Mouse (Mus musculus) forebrain, embryonic 16.5 days (tissue): ENCODE measurements around the gene Pitx1. TPM values are rescaled to one million over a fixed set of nuclear protein-coding genes. Genes with fewer than 3 reads are reported as not detected.

Experiments used
- ATAC-seq: fragments of 200-750 bp; cut with Nextera tagmentation; 2 replicates; pipeline ENCODE4 v1.8.0; 2017; ENCODE audit warnings: mild to moderate bottlenecking, moderate library complexity
- H3K27ac ChIP-seq: fragments of 300-500 bp; sonication (generic); 2 replicates; pipeline ENCODE4 v1.5.1; 2014; ENCODE audit warnings: low read length, control low read depth
- H3K27me3 ChIP-seq: fragments of 300-500 bp; sonication (generic); replicated peaks from 2 replicates; pipeline ENCODE4 v1.6.1; 2014; ENCODE audit warnings: low read length; ENCODE audit not compliant: control insufficient read depth, insufficient read depth
- H3K36me3 ChIP-seq: fragments of 300-500 bp; sonication (generic); 2 replicates; pipeline ENCODE4 v1.6.1; 2014; ENCODE audit not compliant: control insufficient read depth, insufficient read depth
- H3K4me1 ChIP-seq: fragments of 300-500 bp; sonication (generic); replicated peaks from 2 replicates; pipeline ENCODE4 v1.6.1; 2014; ENCODE audit warnings: low read length; ENCODE audit not compliant: control insufficient read depth, insufficient read depth
- H3K4me2 ChIP-seq: fragments of 300-500 bp; sonication (generic); 2 replicates; pipeline ENCODE4 v1.6.1; 2014; ENCODE audit warnings: mild to moderate bottlenecking, low read length, control low read depth
- H3K4me3 ChIP-seq: fragments of 300-500 bp; sonication (generic); replicated peaks from 2 replicates; pipeline ENCODE4 v1.5.1; 2014; ENCODE audit warnings: mild to moderate bottlenecking, low read length, control low read depth
- H3K9ac ChIP-seq: fragments of 300-500 bp; sonication (generic); replicated peaks from 2 replicates; pipeline ENCODE4 v1.6.1; 2014; ENCODE audit warnings: low read depth, low read length, control low read depth
- H3K9me3 ChIP-seq: fragments of 300-500 bp; sonication (generic); 2 replicates; pipeline ENCODE4 v1.6.1; 2016; ENCODE audit warnings: low read length; ENCODE audit not compliant: control insufficient read depth
- WGBS: fragments of 180-500 bp; shearing (Covaris S2); extraction: QIAGEN DNeasy Blood & Tissue Kit; methylation state at CpG from one replicate; pipeline ENCODE4 v1.1.7; 2014; 5-methylcytosine and 5-hydroxymethylcytosine counted together
- polyA plus RNA-seq: library from polyadenylated mRNA; unstranded; fragments of >200 nt; fragmentation: Nextera tagmentation; extraction: Ambion mirVana; gene quantifications from 2 replicates; pipeline ENCODE4 v1.2.1, GENCODE M21; 2015

The Pitx1 gene
- polyA plus RNA-seq, 1 experiment from 2014 or later: not detected

GRCm38 (mm10) chr13:55826796-55827678, 9.0 kb downstream of the Pitx1 start:
- no peaks in the 10 kb centered on the region for H3K36me3 ChIP-seq

DNA sequence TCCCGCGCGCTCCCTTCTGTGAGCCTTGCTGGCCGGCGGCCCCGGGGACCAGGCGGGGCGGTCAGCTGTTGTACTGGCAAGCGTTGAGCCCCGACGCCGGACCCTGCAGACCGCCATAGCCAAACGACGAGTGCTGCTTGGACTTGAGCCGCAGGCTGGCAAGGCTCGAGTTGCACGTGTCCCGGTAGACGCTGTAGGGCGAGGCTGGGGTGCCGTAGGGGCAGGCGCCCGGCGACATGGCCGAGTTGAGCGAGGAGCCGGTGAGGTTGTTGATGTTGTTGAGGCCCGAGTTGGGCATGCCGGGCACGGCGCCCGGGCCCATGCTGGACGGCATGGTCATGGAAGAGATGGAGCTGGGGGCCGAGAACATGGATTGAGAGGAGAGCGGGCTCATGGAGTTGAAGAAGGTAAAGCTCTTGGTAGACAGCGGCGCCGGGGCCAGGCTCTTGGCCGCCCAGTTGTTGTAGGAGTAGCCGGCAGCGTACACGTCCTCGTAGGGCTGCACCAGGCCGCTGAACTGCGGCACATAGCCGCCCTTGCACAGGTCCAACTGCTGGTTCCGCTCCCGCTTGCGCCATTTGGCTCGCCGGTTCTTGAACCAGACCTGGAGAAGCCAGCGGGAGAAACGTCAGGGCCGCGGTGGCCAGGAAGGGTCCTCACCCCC, 9.9 kb downstream of the Pitx1 start:
- H3K9ac ChIP-seq: no peak overlapping the region
- no peak overlapping the region for H3K4me3 ChIP-seq
- H3K27ac ChIP-seq: no peak overlapping the region
- H3K4me2 ChIP-seq: no peak overlapping the region
- H3K4me1 ChIP-seq: peaks cover 15% of the 10 kb centered on the region
- H3K9me3 ChIP-seq: no peaks in the 10 kb centered on the region
- 0 out of 2 replicates have a peak, but pooled peaks have one; percentile 42 for ATAC-seq
- no peaks in the 10 kb centered on the region for H3K36me3 ChIP-seq
- H3K27me3 ChIP-seq: peaks cover 67% of the 10 kb centered on the region
- whole genome bisulfite sequencing: under 1% methylated on average over 56 of the region's 56 CpGs

More at GRCm38 (mm10) chr13:55826796-55827678, 9.0 kb downstream of the Pitx1 start:
- ATAC-seq: no peak
- 3% methylated on average over 13 of the region's 13 CpGs for WGBS
- Histone ChIP-seq H3K27ac (no peak overlapping the region), H3K9ac (no peak overlapping the region), H3K9me3 (no peaks in the 10 kb centered on the region), H3K4me1 (peaks cover 18% of the 10 kb centered on the region), H3K4me2 (no peak overlapping the region), H3K4me3 (no peak overlapping the region), H3K27me3 (peaks cover 67% of the 10 kb centered on the region)

DNA sequence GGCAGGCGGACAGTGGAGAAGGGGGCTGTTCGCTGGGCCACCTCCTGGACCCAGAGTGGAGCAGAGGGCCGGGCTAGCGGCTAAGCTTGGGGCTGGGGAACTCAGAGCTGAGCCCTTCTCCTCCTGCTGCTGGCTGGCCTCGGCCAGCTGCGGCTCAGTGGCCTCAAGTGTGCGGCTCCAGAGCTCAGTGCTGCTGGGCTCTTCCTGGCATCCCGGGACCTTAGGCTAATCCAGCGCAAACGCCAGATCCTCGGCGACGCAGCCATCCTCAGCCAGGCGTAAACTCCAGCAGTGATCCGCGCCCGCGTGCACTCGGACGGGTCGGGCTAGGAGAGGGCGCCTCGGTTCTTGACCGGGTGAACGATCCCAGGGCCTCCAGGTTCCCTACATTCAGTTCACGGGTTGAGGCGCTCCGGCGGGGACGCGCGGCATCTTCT, 10.7 kb downstream of the Pitx1 start:
- H3K4me3 ChIP-seq: no peak overlapping the region
- under 1% methylated on average over 32 of the region's 32 CpGs for WGBS
- no peak for ATAC-seq

GRCm38 (mm10) chr13:55824151-55824945, 11.6 kb downstream of the Pitx1 start:
- Histone ChIP-seq H3K27ac (no peak overlapping the region), H3K4me3 (no peak overlapping the region), H3K36me3 (no peaks in the 10 kb centered on the region), H3K4me2 (no peak overlapping the region), H3K9me3 (no peaks in the 10 kb centered on the region), H3K27me3 (peaks cover 58% of the 10 kb centered on the region), H3K4me1 (peaks cover 6% of the 10 kb centered on the region; the same call in 1 of the 2 replicates), H3K9ac (no peak overlapping the region)
- ATAC-seq: no peak
- WGBS: 6% methylated on average over 10 of the region's 10 CpGs

More for the DNA sequence above, 10.7 kb downstream of the Pitx1 start:
- Histone ChIP-seq H3K27ac (no peak overlapping the region), H3K36me3 (no peaks in the 10 kb centered on the region), H3K4me1 (peaks cover 6% of the 10 kb centered on the region), H3K4me2 (no peak overlapping the region), H3K27me3 (peaks cover 62% of the 10 kb centered on the region), H3K9ac (no peak overlapping the region), H3K9me3 (no peaks in the 10 kb centered on the region)

DNA sequence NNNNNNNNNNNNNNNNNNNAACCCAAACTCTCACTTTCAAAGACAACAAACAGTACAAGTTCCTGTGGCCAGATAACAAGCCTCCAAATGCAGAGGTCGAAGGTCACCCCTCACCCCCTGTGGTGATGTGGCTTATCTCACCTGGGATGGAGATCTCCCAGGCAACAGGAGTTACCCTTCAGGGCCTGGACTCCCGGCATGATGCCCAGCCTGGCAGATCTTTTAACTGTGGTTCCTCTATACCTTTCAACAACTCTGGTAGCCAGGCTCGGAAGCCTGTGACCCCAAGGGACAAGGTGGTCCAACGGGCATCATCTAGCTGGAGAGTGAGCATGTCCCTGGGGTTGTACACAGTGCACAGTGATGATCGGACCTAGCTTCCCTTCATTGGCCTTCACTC, 13.5 kb downstream of the Pitx1 start:
- Histone ChIP-seq H3K4me2 (no peak overlapping the region), H3K36me3 (no peaks in the 10 kb centered on the region), H3K4me1 (peaks cover 9% of the 10 kb centered on the region; the same call in 1 of the 2 replicates), H3K9ac (no peak overlapping the region), H3K27me3 (peaks cover 44% of the 10 kb centered on the region), H3K27ac (no peak overlapping the region), H3K4me3 (no peak overlapping the region), H3K9me3 (no peaks in the 10 kb centered on the region)
- 55% methylated on average over 5 of the region's 5 CpGs for WGBS
- no peak for ATAC-seq

DNA sequence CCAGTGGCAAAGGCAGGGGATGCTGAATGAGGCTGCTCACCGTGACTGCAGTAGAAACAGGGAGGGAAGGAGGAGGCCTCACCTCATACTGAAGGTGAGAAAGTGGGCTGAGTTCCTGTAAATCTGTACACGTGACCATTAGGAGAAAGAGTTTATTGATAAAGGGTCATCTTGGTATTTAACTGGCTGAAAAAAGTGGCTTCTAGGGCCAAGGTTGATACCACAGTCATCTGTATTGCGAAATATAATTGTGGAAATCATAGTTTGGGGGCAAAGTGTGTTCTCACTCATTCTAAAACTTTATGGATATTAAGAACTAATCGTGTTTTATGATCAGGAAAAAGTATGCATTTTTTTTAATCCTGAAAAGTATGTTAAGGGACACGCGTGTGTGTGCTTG, 21.2 kb downstream of the Pitx1 start:
- Histone ChIP-seq H3K9me3 (no peaks in the 10 kb centered on the region), H3K4me1 (0 out of 2 replicates have a peak, but pooled peaks cover 3% of the 10 kb centered on the region), H3K27ac (no peak overlapping the region), H3K4me2 (no peak overlapping the region), H3K9ac (no peak overlapping the region), H3K4me3 (no peak overlapping the region), H3K27me3 (no peaks in the 10 kb centered on the region), H3K36me3 (no peaks in the 10 kb centered on the region)
- no peak for ATAC-seq
- WGBS: 86% methylated on average over 6 of the region's 6 CpGs

GRCm38 (mm10) chr13:55813490-55814016, 22.4 kb downstream of the Pitx1 start:
- WGBS: 55% methylated on average over 5 of the region's 5 CpGs
- H3K4me1 ChIP-seq: 0 out of 2 replicates have a peak, but pooled peaks cover 3% of the 10 kb centered on the region
- no peak overlapping the region for H3K9ac ChIP-seq
- ATAC-seq: no peak
- H3K4me2 ChIP-seq: no peak overlapping the region
- H3K9me3 ChIP-seq: no peaks in the 10 kb centered on the region
- no peaks in the 10 kb centered on the region for H3K36me3 ChIP-seq
- no peak overlapping the region for H3K27ac ChIP-seq
- H3K4me3 ChIP-seq: no peak overlapping the region
- no peaks in the 10 kb centered on the region for H3K27me3 ChIP-seq

GRCm38 (mm10) chr13:55810947-55811346, 25.0 kb downstream of the Pitx1 start:
- Histone ChIP-seq H3K4me2 (no peak overlapping the region), H3K9me3 (no peaks in the 10 kb centered on the region), H3K27me3 (no peaks in the 10 kb centered on the region), H3K4me3 (no peak overlapping the region), H3K9ac (no peak overlapping the region), H3K4me1 (no peaks in the 10 kb centered on the region), H3K27ac (no peak overlapping the region), H3K36me3 (no peaks in the 10 kb centered on the region)
- WGBS: 73% methylated on average over 5 of the region's 5 CpGs
- ATAC-seq: no peak
